9 mouse cellular contexts compared by ENCODE assay signal in genomic region chr15:99099139-99099556, GRCm38 (mm10). TPM values are rescaled to one million over a fixed set of nuclear protein-coding genes. Genes with fewer than 3 reads are reported as not detected.
DNase-seq lines count a peak whose midpoint lies in the region; ATAC-seq and TF ChIP-seq lines count a peak whose summit lies in the region.
"Had no signal": no experiment of that assay in that cellular context is flagged by ENCODE, and none has a peak within 500 bp of the region (broad histone marks: within the 10 kb centered on the region; RNA-seq: fewer than 3 reads in every experiment).

No protein-coding gene starts in this region.

- H3K9ac ChIP-seq in liver, postnatal 0 days (replicated peaks): peak overlapping the region; percentile 64
- H3K9ac ChIP-seq in neural tube, embryonic 14.5 days (replicated peaks; ENCODE audit: low read depth, low read length): no peak overlapping the region

- peak overlapping the region; percentile 49 for H3K4me3 ChIP-seq in liver, postnatal 0 days (ENCODE audit: low read depth, low read length)
- H3K4me3 ChIP-seq in neural tube, embryonic 14.5 days (ENCODE audit: low read depth, low read length): no peak overlapping the region

- peaks cover 57% of the 10 kb centered on the region for H3K27me3 ChIP-seq in liver, postnatal 0 days (ENCODE audit: insufficient read depth, low read length)
- peaks cover 20% of the 10 kb centered on the region for H3K27me3 ChIP-seq in neural tube, embryonic 14.5 days (ENCODE audit: control insufficient read depth, insufficient read depth, low read length)

- H3K4me1 ChIP-seq in liver, postnatal 0 days (ENCODE audit: insufficient read depth): peaks cover 22% of the 10 kb centered on the region
- H3K4me1 ChIP-seq in neural tube, embryonic 14.5 days (ENCODE audit: control insufficient read depth, insufficient read depth, low read length): peaks cover 24% of the 10 kb centered on the region

- WGBS in liver, postnatal 0 days (ENCODE audit: insufficient replicate concordance): 3% methylated on average over 15 of the region's 15 CpGs
- WGBS in neural tube, embryonic 14.5 days: under 1% methylated on average over 15 of the region's 15 CpGs

- H3K4me2 ChIP-seq in liver, postnatal 0 days (ENCODE audit: low read depth, low read length): peak overlapping the region; percentile 72
- 0 out of 2 replicates have a peak overlapping the region, but pooled peaks have one; percentile 4 for H3K4me2 ChIP-seq in neural tube, embryonic 14.5 days (ENCODE audit: low read depth, low read length)

- H3K9me3 ChIP-seq in liver, postnatal 0 days (ENCODE audit: low read length): no peaks in the 10 kb centered on the region
- no peaks in the 10 kb centered on the region for H3K9me3 ChIP-seq in neural tube, embryonic 14.5 days (ENCODE audit: control insufficient read depth, low read length)

- peak; percentile 83 for TF ChIP-seq CTCF in liver, postnatal 0 days (IDR thresholded peaks at IDR 0.05; ENCODE audit: low read depth)

- no peak for TF ChIP-seq EP300 in liver, postnatal 0 days (IDR thresholded peaks at IDR 0.05; ENCODE audit: low read depth)

- H3K27ac ChIP-seq in liver, postnatal 0 days (ENCODE audit: low read depth): peak overlapping the region; percentile 94
- no peak overlapping the region for H3K27ac ChIP-seq in neural tube, embryonic 14.5 days (ENCODE audit: low read depth, low read length)

- DNase-seq in ovary, postnatal 36 days (ENCODE audit: low spot score): peak; percentile 63
- no peak for DNase-seq in ovary, adult 18-20 months (ENCODE audit: low spot score)
- DNase-seq in adrenal gland, postnatal 36 days: peak; percentile 62 to 73
- DNase-seq in gastrocnemius, postnatal 10 days: peak; percentile 71
- DNase-seq in kidney, adult 11 months: peak; percentile 89
- DNase-seq in liver, postnatal 0 days: peak; percentile 82
- DNase-seq in frontal cortex, postnatal 14 days (ENCODE audit: low spot score in 2 of 2): no peak

- ATAC-seq in liver, postnatal 0 days: peak; percentile 94
- peak; percentile 16; the same call in 1 of the 2 replicates for ATAC-seq in neural tube, embryonic 14.5 days (ENCODE audit: low read depth)

- H3K36me3 ChIP-seq in liver, postnatal 0 days (replicated peaks; ENCODE audit: insufficient read depth, low read length): no peaks in the 10 kb centered on the region
- no peaks in the 10 kb centered on the region for H3K36me3 ChIP-seq in neural tube, embryonic 14.5 days (ENCODE audit: control insufficient read depth, insufficient read depth, low read length)

RNA-seq across cellular contexts. Expression of gene Dnajc22, which starts 6.2 kb away (rescaled TPM):
- 1 to 10 TPM; 1.6 to 3.4 TPM for total RNA-seq in adrenal gland, postnatal 36 days (2021)
- under 1 TPM in 1 of 2 experiments, not detected in 1; 0.50 TPM for total RNA-seq in gastrocnemius, postnatal 10 days (2021)
- 28.2 and 29.6 TPM in 2 replicates for polyA plus RNA-seq in liver, postnatal 0 days (2015; fragmentation: Nextera tagmentation; extraction: Ambion mirVana)
- polyA plus RNA-seq in neural tube, embryonic 14.5 days (2014; fragmentation: Nextera tagmentation; extraction: Ambion mirVana): 0.21 and 0.45 TPM in 2 replicates
- total RNA-seq: gastrocnemius, postnatal 4 days had no signal

RNA-seq across cellular contexts. Expression of gene C1ql4, which starts 11.5 kb away (rescaled TPM):
- not detected for total RNA-seq in adrenal gland, postnatal 36 days (2021)
- total RNA-seq in gastrocnemius, postnatal 10 days (2021): not detected
- polyA plus RNA-seq in liver, postnatal 0 days (2015; fragmentation: Nextera tagmentation; extraction: Ambion mirVana): 0.12 TPM in 1 of 2 replicates, not detected in the other
- polyA plus RNA-seq in neural tube, embryonic 14.5 days (2014; fragmentation: Nextera tagmentation; extraction: Ambion mirVana): 3.2 and 3.6 TPM in 2 replicates
- total RNA-seq: gastrocnemius, postnatal 4 days had no signal

RNA-seq across cellular contexts. Expression of gene Troap, which starts 24.8 kb away (rescaled TPM):
- total RNA-seq in adrenal gland, postnatal 36 days (2021): 1 to 10 TPM; 1.1 to 1.6 TPM
- total RNA-seq in gastrocnemius, postnatal 10 days (2021): 1 to 10 TPM; 2.5 to 4.6 TPM
- polyA plus RNA-seq in liver, postnatal 0 days (2015; fragmentation: Nextera tagmentation; extraction: Ambion mirVana): 5.6 and 6.7 TPM in 2 replicates
- polyA plus RNA-seq in neural tube, embryonic 14.5 days (2014; fragmentation: Nextera tagmentation; extraction: Ambion mirVana): 2.4 and 3.3 TPM in 2 replicates

RNA-seq across cellular contexts. Expression of gene Spats2, which starts 26.6 kb away (rescaled TPM):
- 10 to 100 TPM; 15.3 to 17.7 TPM for total RNA-seq in adrenal gland, postnatal 36 days (2021)
- total RNA-seq in gastrocnemius, postnatal 10 days (2021): 10 to 100 TPM; 12.3 to 14.5 TPM
- 4.0 and 4.7 TPM in 2 replicates for polyA plus RNA-seq in liver, postnatal 0 days (2015; fragmentation: Nextera tagmentation; extraction: Ambion mirVana)
- polyA plus RNA-seq in neural tube, embryonic 14.5 days (2014; fragmentation: Nextera tagmentation; extraction: Ambion mirVana): 32.6 and 41.6 TPM in 2 replicates

RNA-seq across cellular contexts. Expression of gene Prph, which starts 44.2 kb away (rescaled TPM):
- total RNA-seq in adrenal gland, postnatal 36 days (2021): 1 to 10 TPM; 1.3 to 3.4 TPM
- 1 to 10 TPM; 1.7 to 2.0 TPM for total RNA-seq in gastrocnemius, postnatal 10 days (2021)
- 0.53 and 0.85 TPM in 2 replicates for polyA plus RNA-seq in liver, postnatal 0 days (2015; fragmentation: Nextera tagmentation; extraction: Ambion mirVana)
- 68.8 and 298 TPM in 2 replicates for polyA plus RNA-seq in neural tube, embryonic 14.5 days (2014; fragmentation: Nextera tagmentation; extraction: Ambion mirVana)

Comparison
In these comparisons a context has a peak if more than half of its experiments do, and no peak if none do; other contexts are left out.
1. DNase-seq: peak in ovary, postnatal 36 days (single experiment), adrenal gland, postnatal 36 days (2 of 2), gastrocnemius, postnatal 10 days (single experiment), kidney, adult 11 months (single experiment) and liver, postnatal 0 days (single experiment); none in ovary, adult 18-20 months (single experiment) and frontal cortex, postnatal 14 days (0 of 2).